Mouse (Mus musculus) embryonic facial prominence, embryonic 14.5 days (tissue): Measurements from ENCODE around the gene Ppp1r3g. TPM values are rescaled to one million over a fixed set of nuclear protein-coding genes. Genes with fewer than 3 reads are reported as not detected.

Experiments
- ATAC-seq: fragments of 200-750 bp; cut with Nextera tagmentation; 2 replicates; pipeline ENCODE4 v1.8.0; 2017; ENCODE audit warnings: low read depth, moderate number of reproducible peaks, moderate TSS enrichment
- DNase-seq: peaks from one replicate; pipeline ENCODE4 v3.0.0-alpha.2; 2015; ENCODE audit warnings: low spot score
- H3K27ac ChIP-seq: fragments of 300-500 bp; sonication (generic); replicated peaks from 2 replicates; pipeline ENCODE4 v1.5.1; 2014; ENCODE audit warnings: low read depth, mild to moderate bottlenecking, low read length, moderate library complexity
- H3K27me3 ChIP-seq: fragments of 300-500 bp; sonication (generic); replicated peaks from 2 replicates; pipeline ENCODE4 v1.6.1; 2014; ENCODE audit warnings: low read length; ENCODE audit not compliant: control insufficient read depth, insufficient read depth
- H3K36me3 ChIP-seq: fragments of 300-500 bp; sonication (generic); 2 replicates; pipeline ENCODE4 v1.6.1; 2014; ENCODE audit warnings: low read length, mixed read lengths; ENCODE audit not compliant: control insufficient read depth, insufficient read depth
- H3K4me1 ChIP-seq: fragments of 300-500 bp; sonication (generic); 2 replicates; pipeline ENCODE4 v1.6.1; 2014; ENCODE audit warnings: antibody characterized with exemption, low read length; ENCODE audit not compliant: control insufficient read depth, insufficient read depth
- H3K4me2 ChIP-seq: fragments of 300-500 bp; sonication (generic); 2 replicates; pipeline ENCODE4 v1.6.1; 2014; ENCODE audit warnings: low read depth, mild to moderate bottlenecking, low read length, moderate library complexity, mixed read lengths
- H3K4me3 ChIP-seq: fragments of 300-500 bp; sonication (generic); 2 replicates; pipeline ENCODE4 v1.5.1; 2014; ENCODE audit warnings: low read depth, mild to moderate bottlenecking, low read length
- H3K9ac ChIP-seq: fragments of 300-500 bp; sonication (generic); 2 replicates; pipeline ENCODE4 v1.6.1; 2014; ENCODE audit warnings: low read depth, mild to moderate bottlenecking, low read length, moderate library complexity, mixed read lengths
- H3K9me3 ChIP-seq: fragments of 300-500 bp; sonication (generic); 2 replicates; pipeline ENCODE4 v1.6.1; 2016; ENCODE audit warnings: low read length; ENCODE audit not compliant: control insufficient read depth
- WGBS: fragments of 180-500 bp; shearing (Covaris S2); extraction: QIAGEN DNeasy Blood & Tissue Kit; methylation state at CpG from one replicate; pipeline ENCODE4 v1.1.7; 2014; 5-methylcytosine and 5-hydroxymethylcytosine counted together
- polyA plus RNA-seq: library from polyadenylated mRNA; unstranded; fragments of >200 nt; fragmentation: Nextera tagmentation; extraction: Ambion mirVana; gene quantifications from 2 replicates; pipeline ENCODE4 v1.2.1, GENCODE M21; 2014

Ppp1r3g gene
- polyA plus RNA-seq, 1 experiment from 2014 or later: 0.46 TPM

GRCm38 (mm10) chr13:35959391-35960067, 890 bp downstream of the Ppp1r3g start:
- Histone ChIP-seq H3K4me2 (no peak overlapping the region), H3K27ac (no peak overlapping the region), H3K36me3 (no peaks in the 10 kb centered on the region), H3K4me1 (no peaks in the 10 kb centered on the region), H3K4me3 (no peak overlapping the region), H3K9ac (no peak overlapping the region), H3K9me3 (no peaks in the 10 kb centered on the region), H3K27me3 (no peaks in the 10 kb centered on the region)
- WGBS: 71% methylated on average over 12 of the region's 12 CpGs
- DNase-seq (no peak), ATAC-seq (no peak)

GRCm38 (mm10) chr13:35963583-35963982, 4.9 kb downstream of the Ppp1r3g start:
- Histone ChIP-seq H3K27me3 (peaks cover 5% of the 10 kb centered on the region; the same call in 1 of the 2 replicates), H3K4me1 (peaks cover 4% of the 10 kb centered on the region), H3K27ac (no peak overlapping the region), H3K9me3 (no peaks in the 10 kb centered on the region), H3K4me2 (no peak overlapping the region), H3K36me3 (no peaks in the 10 kb centered on the region), H3K4me3 (no peak overlapping the region), H3K9ac (no peak overlapping the region)
- ATAC-seq (no peak), DNase-seq (no peak)
- WGBS: 91% methylated on average over 4 of the region's 4 CpGs

- Histone ChIP-seq H3K4me2 (peak overlapping the region; percentile 100), H3K27me3 (peaks cover 20% of the 10 kb centered on the region), H3K36me3 (no peaks in the 10 kb centered on the region), H3K4me1 (peaks cover 8% of the 10 kb centered on the region), H3K27ac (no peak overlapping the region), H3K9ac (peak overlapping the region; percentile 56), H3K9me3 (no peaks in the 10 kb centered on the region), H3K4me3 (peak overlapping the region; percentile 50)
- DNase-seq (peak; percentile 7), ATAC-seq (no peak)
- WGBS: 2% methylated on average over 13 of the region's 15 CpGs
Observed at GRCm38 (mm10) chr13:35967690-35968089, 9.1 kb downstream of the Ppp1r3g start.

- no peaks in the 10 kb centered on the region for H3K9me3 ChIP-seq
- H3K27me3 ChIP-seq: peaks cover 20% of the 10 kb centered on the region
- H3K4me2 ChIP-seq: peak overlapping the region; percentile 100
- H3K27ac ChIP-seq: no peak overlapping the region
- under 1% methylated on average over 32 of the region's 38 CpGs for WGBS
- peaks cover 8% of the 10 kb centered on the region for H3K4me1 ChIP-seq
- H3K9ac ChIP-seq: peak overlapping the region; percentile 56
- DNase-seq (peak; percentile 47), ATAC-seq (peak; percentile 68)
- H3K4me3 ChIP-seq: peak overlapping the region; percentile 50
- H3K36me3 ChIP-seq: no peaks in the 10 kb centered on the region
Observed at GRCm38 (mm10) chr13:35968131-35968718, 9.6 kb downstream of the Ppp1r3g start.

- Histone ChIP-seq H3K4me1 (peaks cover 8% of the 10 kb centered on the region), H3K27ac (no peak overlapping the region), H3K36me3 (no peaks in the 10 kb centered on the region), H3K4me2 (peak overlapping the region; percentile 100), H3K9ac (peak overlapping the region; percentile 56), H3K27me3 (peaks cover 20% of the 10 kb centered on the region), H3K4me3 (peak overlapping the region; percentile 50), H3K9me3 (no peaks in the 10 kb centered on the region)
- 2% methylated on average over 28 of the region's 57 CpGs for WGBS
- ATAC-seq: peak; percentile 84
- peak; percentile 68 for DNase-seq
Observed at GRCm38 (mm10) chr13:35968719-35969430, 10.2 kb downstream of the Ppp1r3g start.

- peak; percentile 11 for DNase-seq
- H3K4me1 ChIP-seq: peaks cover 8% of the 10 kb centered on the region
- whole genome bisulfite sequencing: under 1% methylated on average over 18 of the region's 18 CpGs
Observed at GRCm38 (mm10) chr13:35969431-35969721, 10.7 kb downstream of the Ppp1r3g start.

GRCm38 (mm10) chr13:35969829-35970228, 11.2 kb downstream of the Ppp1r3g start:
- peaks cover 8% of the 10 kb centered on the region for H3K4me1 ChIP-seq
- no peaks in the 10 kb centered on the region for H3K9me3 ChIP-seq
- H3K27me3 ChIP-seq: peaks cover 20% of the 10 kb centered on the region
- peak overlapping the region; percentile 100 for H3K4me2 ChIP-seq
- DNase-seq: no peak
- no peaks in the 10 kb centered on the region for H3K36me3 ChIP-seq
- H3K27ac ChIP-seq: no peak overlapping the region
- peak overlapping the region; percentile 50 for H3K4me3 ChIP-seq
- ATAC-seq: no peak
- no peak overlapping the region for H3K9ac ChIP-seq
- WGBS: 29% methylated on average over 9 of the region's 9 CpGs

More at GRCm38 (mm10) chr13:35969431-35969721, 10.7 kb downstream of the Ppp1r3g start:
- ATAC-seq: no peak
- H3K4me3 ChIP-seq: peak overlapping the region; percentile 50
- H3K36me3 ChIP-seq: no peaks in the 10 kb centered on the region
- H3K4me2 ChIP-seq: peak overlapping the region; percentile 100
- peak overlapping the region; percentile 56 for H3K9ac ChIP-seq
- peaks cover 20% of the 10 kb centered on the region for H3K27me3 ChIP-seq
- H3K9me3 ChIP-seq: no peaks in the 10 kb centered on the region
- no peak overlapping the region for H3K27ac ChIP-seq

GRCm38 (mm10) chr13:35976912-35977311, 18.3 kb downstream of the Ppp1r3g start:
- H3K9me3 ChIP-seq: no peaks in the 10 kb centered on the region
- WGBS: 88% methylated on average over 7 of the region's 7 CpGs
- H3K4me1 ChIP-seq: no peaks in the 10 kb centered on the region
- peaks cover 4% of the 10 kb centered on the region; the same call in 1 of the 2 replicates for H3K36me3 ChIP-seq
- H3K4me3 ChIP-seq: no peak overlapping the region
- ATAC-seq (no peak), DNase-seq (peak; percentile 30)
- H3K27me3 ChIP-seq: no peaks in the 10 kb centered on the region
- no peak overlapping the region for H3K27ac ChIP-seq
- no peak overlapping the region for H3K9ac ChIP-seq
- H3K4me2 ChIP-seq: no peak overlapping the region
